Mouse (Mus musculus): ENCODE measurements around the gene Arid3a. TPM values are rescaled to one million over a fixed set of nuclear protein-coding genes. Genes with fewer than 3 reads are reported as not detected.

Gene Arid3a
- polyA plus RNA-seq, 1 experiment from 2014 or later = 2.8 TPM

GRCm38 (mm10) chr10:79995636-79996035, 68.8 kb downstream of the Arid3a start:
- Histone ChIP-seq H3K4me1 (ENCODE audit: control insufficient read depth in 2 of 2, insufficient read depth in 2 of 2, low read length in 2 of 2) (peaks cover 9 to 13% of the 10 kb centered on the region in 2 experiments; a peak in 3 of 4 replicates), H3K27ac (replicated peaks in 1 of 2; ENCODE audit: control insufficient read depth in 1 of 2, insufficient read depth in 1 of 2, low read depth in 2 of 2, low read length in 2 of 2) (no peak overlapping the region), H3K4me2 (ENCODE audit: low read length) (no peak overlapping the region; the same call in 1 of the 2 replicates), H3K9me3 (ENCODE audit: control insufficient read depth, low read length) (no peaks in the 10 kb centered on the region; the same call in 1 of the 2 replicates), H3K27me3 (ENCODE audit: control insufficient read depth, insufficient read depth, low read length) (no peaks in the 10 kb centered on the region), H3K36me3 (ENCODE audit: control insufficient read depth, insufficient read depth, low read length) (peaks cover 49% of the 10 kb centered on the region), H3K4me3 (ENCODE audit: control insufficient read depth in 1 of 2, insufficient read depth in 1 of 2, low read depth in 1 of 2, low read length in 2 of 2) (no peak overlapping the region), H3K9ac (ENCODE audit: low read length) (no peak overlapping the region)
- 86% methylated on average over 1 of the region's 1 CpGs for WGBS
- ATAC-seq (ENCODE audit: insufficient number of reproducible peaks, insufficient read depth, low FRiP score, low read depth) = no peak

DNA sequence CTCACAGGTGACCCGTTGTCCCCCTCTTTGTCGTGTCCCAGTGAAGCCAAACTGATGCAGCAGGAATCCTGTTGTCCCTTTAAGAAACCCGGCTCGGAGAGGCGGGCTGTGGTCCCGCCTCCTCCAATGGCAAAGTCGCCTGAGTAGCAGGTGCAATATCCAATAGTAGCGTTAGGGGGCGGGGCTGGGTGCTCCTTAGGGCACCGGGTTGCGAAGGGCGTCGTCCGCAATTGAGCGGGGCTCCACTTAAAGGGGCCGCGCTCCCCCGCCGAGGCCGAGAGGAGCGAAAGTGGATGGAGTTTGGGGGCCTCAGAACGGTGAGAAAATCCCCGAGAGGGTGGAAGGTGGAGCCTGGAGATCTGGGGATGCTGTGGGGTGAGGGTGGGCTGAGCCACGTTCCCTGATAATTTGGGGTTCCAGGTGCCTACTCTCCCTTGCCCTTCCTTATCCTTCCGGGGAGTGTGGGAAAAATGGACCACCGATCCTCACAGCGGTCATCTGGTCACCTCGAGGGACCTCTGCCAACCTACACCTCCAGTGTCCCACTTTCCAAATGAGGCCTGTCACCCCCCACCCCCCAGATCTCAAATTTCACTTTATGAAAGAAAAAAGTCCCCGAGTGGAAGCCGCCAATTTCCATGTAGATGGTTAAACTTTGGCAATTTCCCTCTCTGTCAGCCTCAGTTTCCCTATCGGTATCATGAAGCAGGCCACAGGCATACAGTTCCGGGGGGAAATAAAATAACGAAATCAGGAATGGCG, 69.6 kb downstream of the Arid3a start, which contains the start of gene Abca7:
Gene Abca7 (plus strand): TSS at position 223 of the 762 bp plus-strand sequence.
- Histone ChIP-seq H3K36me3 (ENCODE audit: control insufficient read depth, insufficient read depth, low read length) (peaks cover 41% of the 10 kb centered on the region), H3K4me1 (ENCODE audit: control insufficient read depth in 2 of 2, insufficient read depth in 2 of 2, low read length in 2 of 2) (peaks cover 9 to 11% of the 10 kb centered on the region in 2 experiments; a peak in 3 of 4 replicates), H3K27me3 (ENCODE audit: control insufficient read depth, insufficient read depth, low read length) (0 out of 2 replicates have a peak, but pooled peaks cover 2% of the 10 kb centered on the region), H3K27ac (replicated peaks in 1 of 2; ENCODE audit: control insufficient read depth in 1 of 2, insufficient read depth in 1 of 2, low read depth in 2 of 2, low read length in 2 of 2) (peak within 1 kb of the TSS; percentile 60 to 73), H3K9ac (ENCODE audit: low read length) (peak within 1 kb of the TSS; percentile 74), H3K4me2 (ENCODE audit: low read length) (peak within 1 kb of the TSS; percentile 80), H3K4me3 (ENCODE audit: control insufficient read depth in 1 of 2, insufficient read depth in 1 of 2, low read depth in 1 of 2, low read length in 2 of 2) (peak within 1 kb of the TSS; percentile 53 to 73), H3K9me3 (ENCODE audit: control insufficient read depth, low read length) (no peaks in the 10 kb centered on the region; the same call in 1 of the 2 replicates)
- ATAC-seq (ENCODE audit: insufficient number of reproducible peaks, insufficient read depth, low FRiP score, low read depth) = peak; percentile 81
- under 1% methylated on average over 34 of the region's 34 CpGs for WGBS

DNA sequence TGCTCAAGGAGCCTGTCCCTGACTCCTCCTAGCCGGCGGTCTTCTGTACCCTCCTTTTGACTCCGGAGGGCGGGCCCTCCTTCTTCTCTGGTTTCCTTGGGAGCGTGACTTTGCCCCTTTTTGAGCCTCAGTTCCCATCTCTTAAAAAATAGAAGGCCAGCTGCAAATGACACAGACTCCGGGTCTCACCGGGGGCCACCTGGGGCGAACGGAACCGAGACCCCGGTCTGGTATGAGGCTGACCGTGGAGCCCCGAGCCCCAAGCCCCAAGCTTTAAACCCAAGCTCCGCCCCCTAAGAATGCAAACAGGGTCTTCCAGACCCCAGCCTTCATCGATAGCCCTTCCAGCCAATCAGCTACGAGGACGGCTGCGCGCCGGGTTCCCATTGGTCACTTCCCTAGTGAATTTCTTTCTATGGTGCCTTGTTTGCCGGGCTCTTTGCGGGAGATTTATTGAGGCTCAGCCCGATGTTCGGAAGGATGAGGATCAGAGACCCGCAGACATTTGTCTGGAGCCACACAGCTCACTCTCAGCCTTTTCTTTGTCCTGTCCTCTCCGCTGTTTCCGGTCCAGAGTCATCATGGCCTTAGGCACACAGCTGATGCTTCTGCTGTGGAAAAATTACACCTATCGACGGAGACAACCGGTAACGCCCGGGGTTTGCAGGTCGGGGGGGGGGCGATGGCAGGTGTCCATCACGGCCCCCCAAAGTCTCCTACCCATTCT, 70.4 kb downstream of the Arid3a start:
- Histone ChIP-seq H3K36me3 (ENCODE audit: control insufficient read depth, insufficient read depth, low read length) (peaks cover 33% of the 10 kb centered on the region), H3K4me3 (ENCODE audit: control insufficient read depth in 1 of 2, insufficient read depth in 1 of 2, low read depth in 1 of 2, low read length in 2 of 2) (peak overlapping the region; percentile 53 to 73), H3K27me3 (ENCODE audit: control insufficient read depth, insufficient read depth, low read length) (peaks cover 9% of the 10 kb centered on the region; the same call in 1 of the 2 replicates), H3K9me3 (ENCODE audit: control insufficient read depth, low read length) (no peaks in the 10 kb centered on the region), H3K4me1 (ENCODE audit: control insufficient read depth in 2 of 2, insufficient read depth in 2 of 2, low read length in 2 of 2) (peaks cover 9 to 11% of the 10 kb centered on the region in 2 experiments; a peak in 3 of 4 replicates), H3K9ac (ENCODE audit: low read length) (peak overlapping the region; percentile 74), H3K27ac (replicated peaks in 1 of 2; ENCODE audit: control insufficient read depth in 1 of 2, insufficient read depth in 1 of 2, low read depth in 2 of 2, low read length in 2 of 2) (peak overlapping the region in 1 of 2 experiments; percentile 73; a peak in 1 of 4 replicates), H3K4me2 (ENCODE audit: low read length) (peak overlapping the region; percentile 80)
- 1% methylated on average over 35 of the region's 35 CpGs for WGBS
- ATAC-seq (ENCODE audit: insufficient number of reproducible peaks, insufficient read depth, low FRiP score, low read depth) = peak; percentile 25; the same call in 1 of the 2 replicates

- no peak for ATAC-seq (ENCODE audit: insufficient number of reproducible peaks, insufficient read depth, low FRiP score, low read depth)
- H3K4me1 ChIP-seq (ENCODE audit: control insufficient read depth in 2 of 2, insufficient read depth in 2 of 2, low read length in 2 of 2) = peaks cover 11 to 14% of the 10 kb centered on the region in 2 experiments; a peak in 3 of 4 replicates
- peak overlapping the region; percentile 80 for H3K4me2 ChIP-seq (ENCODE audit: low read length)
- peak overlapping the region; percentile 47 for H3K9ac ChIP-seq (ENCODE audit: low read length)
- no peak overlapping the region; a peak in 1 of 4 replicates for H3K27ac ChIP-seq (replicated peaks in 1 of 2; ENCODE audit: control insufficient read depth in 1 of 2, insufficient read depth in 1 of 2, low read depth in 2 of 2, low read length in 2 of 2)
- peak overlapping the region; percentile 53 to 73 for H3K4me3 ChIP-seq (ENCODE audit: control insufficient read depth in 1 of 2, insufficient read depth in 1 of 2, low read depth in 1 of 2, low read length in 2 of 2)
- peaks cover 27% of the 10 kb centered on the region for H3K36me3 ChIP-seq (ENCODE audit: control insufficient read depth, insufficient read depth, low read length)
- no peaks in the 10 kb centered on the region for H3K9me3 ChIP-seq (ENCODE audit: control insufficient read depth, low read length)
- H3K27me3 ChIP-seq (ENCODE audit: control insufficient read depth, insufficient read depth, low read length) = peaks cover 10% of the 10 kb centered on the region; the same call in 1 of the 2 replicates
- 10% methylated on average over 15 of the region's 15 CpGs for WGBS
Observed at GRCm38 (mm10) chr10:79997819-79998218, 71.0 kb downstream of the Arid3a start.

DNA sequence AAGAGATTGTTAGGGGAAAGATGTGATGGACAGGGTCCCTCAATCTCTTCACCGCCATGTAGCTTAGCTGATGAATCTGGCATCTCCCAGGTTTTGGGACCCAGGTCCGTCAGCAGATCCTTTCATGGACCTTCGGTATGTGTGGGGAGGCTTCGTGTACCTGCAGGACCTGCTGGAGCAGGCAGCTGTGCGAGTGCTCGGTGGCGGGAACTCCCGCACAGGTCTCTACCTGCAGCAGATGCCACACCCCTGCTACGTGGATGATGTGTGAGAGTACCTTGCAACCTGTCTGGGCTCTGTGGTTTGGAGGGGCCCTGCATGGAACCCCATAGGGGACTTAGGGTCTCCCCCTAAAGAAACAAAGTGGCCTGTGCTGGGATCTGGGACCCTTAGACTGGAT, 75.1 kb downstream of the Arid3a start:
- no peak overlapping the region for H3K4me3 ChIP-seq (ENCODE audit: control insufficient read depth in 1 of 2, insufficient read depth in 1 of 2, low read depth in 1 of 2, low read length in 2 of 2)
- no peaks in the 10 kb centered on the region for H3K9me3 ChIP-seq (ENCODE audit: control insufficient read depth, low read length)
- H3K4me2 ChIP-seq (ENCODE audit: low read length) = no peak overlapping the region
- 75% methylated on average over 9 of the region's 9 CpGs for WGBS
- no peak for ATAC-seq (ENCODE audit: insufficient number of reproducible peaks, insufficient read depth, low FRiP score, low read depth)
- peaks cover 13% of the 10 kb centered on the region; the same call in 1 of the 2 replicates for H3K27me3 ChIP-seq (ENCODE audit: control insufficient read depth, insufficient read depth, low read length)
- H3K36me3 ChIP-seq (ENCODE audit: control insufficient read depth, insufficient read depth, low read length) = no peaks in the 10 kb centered on the region
- H3K4me1 ChIP-seq (ENCODE audit: control insufficient read depth in 2 of 2, insufficient read depth in 2 of 2, low read length in 2 of 2) = peaks cover 18 to 23% of the 10 kb centered on the region in 2 experiments
- no peak overlapping the region for H3K9ac ChIP-seq (ENCODE audit: low read length)
- H3K27ac ChIP-seq (replicated peaks in 1 of 2; ENCODE audit: control insufficient read depth in 1 of 2, insufficient read depth in 1 of 2, low read depth in 2 of 2, low read length in 2 of 2) = no peak overlapping the region

GRCm38 (mm10) chr10:80002829-80003228, 76.0 kb downstream of the Arid3a start:
- 27% methylated on average over 21 of the region's 21 CpGs for WGBS
- Histone ChIP-seq H3K36me3 (ENCODE audit: control insufficient read depth, insufficient read depth, low read length) (no peaks in the 10 kb centered on the region), H3K9ac (ENCODE audit: low read length) (peak overlapping the region; percentile 46), H3K4me3 (ENCODE audit: control insufficient read depth in 1 of 2, insufficient read depth in 1 of 2, low read depth in 1 of 2, low read length in 2 of 2) (no peak overlapping the region), H3K27ac (replicated peaks in 1 of 2; ENCODE audit: control insufficient read depth in 1 of 2, insufficient read depth in 1 of 2, low read depth in 2 of 2, low read length in 2 of 2) (no peak overlapping the region), H3K4me1 (ENCODE audit: control insufficient read depth in 2 of 2, insufficient read depth in 2 of 2, low read length in 2 of 2) (peaks cover 12 to 18% of the 10 kb centered on the region in 2 experiments), H3K4me2 (ENCODE audit: low read length) (0 out of 2 replicates have a peak overlapping the region, but pooled peaks have one; percentile 2), H3K27me3 (ENCODE audit: control insufficient read depth, insufficient read depth, low read length) (peaks cover 13% of the 10 kb centered on the region; the same call in 1 of the 2 replicates), H3K9me3 (ENCODE audit: control insufficient read depth, low read length) (no peaks in the 10 kb centered on the region)
- ATAC-seq (ENCODE audit: insufficient number of reproducible peaks, insufficient read depth, low FRiP score, low read depth) = no peak
